In the genomic region with DNA sequence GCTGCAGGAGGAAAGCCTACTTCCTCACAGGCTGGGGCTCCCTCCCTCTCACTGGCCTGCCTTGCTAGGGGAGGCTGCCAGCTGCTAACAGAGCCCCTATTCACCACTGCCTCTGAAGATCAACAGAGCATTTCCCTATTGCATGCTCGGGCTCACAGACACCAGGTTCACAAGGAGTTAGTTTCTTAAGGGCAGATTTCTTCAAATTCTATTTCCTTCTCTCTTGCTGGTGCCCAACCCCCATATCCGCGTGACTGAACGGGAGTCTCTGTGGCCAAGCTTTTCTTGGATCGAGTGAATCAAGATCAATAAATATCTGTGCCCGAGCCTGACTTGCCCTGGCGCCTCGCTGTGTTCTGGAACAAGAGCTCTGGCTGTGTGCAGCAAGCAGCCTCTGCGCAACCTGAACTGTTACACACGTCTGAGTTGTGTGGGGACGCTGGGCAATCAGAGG, we compare ENCODE assay signal across 9 mouse cellular contexts.
A peak's percentile ranks its signal among the peaks of the same experiment; 100 is the strongest.
DNase-seq lines count a peak whose midpoint lies in the region; ATAC-seq lines count a peak whose summit lies in the region.
"Had no signal": no experiment of that assay in that cellular context is flagged by ENCODE, and none has a peak within 500 bp of the region (broad histone marks: within the 10 kb centered on the region; RNA-seq: fewer than 3 reads in every experiment).

No protein-coding gene starts in this region.

- peak overlapping the region; percentile 67 for H3K27ac ChIP-seq in kidney, embryonic 15.5 days
- peak overlapping the region; percentile 65 for H3K27ac ChIP-seq in embryonic facial prominence, embryonic 13.5 days
- H3K27ac ChIP-seq in hindbrain, embryonic 16.5 days (ENCODE audit: low read depth, low read length) = peak overlapping the region; percentile 40; the same call in 1 of the 2 replicates
- H3K27ac ChIP-seq in midbrain, embryonic 10.5 days (replicated peaks) = no peak overlapping the region

- H3K9ac ChIP-seq in kidney, embryonic 15.5 days = no peak overlapping the region
- peak overlapping the region; percentile 37; the same call in 1 of the 2 replicates for H3K9ac ChIP-seq in embryonic facial prominence, embryonic 13.5 days
- H3K9ac ChIP-seq in hindbrain, embryonic 16.5 days (ENCODE audit: low read depth, low read length) = 0 out of 2 replicates have a peak overlapping the region, but pooled peaks have one; percentile 5

- H3K9me3 ChIP-seq in kidney, embryonic 15.5 days (replicated peaks) = no peaks in the 10 kb centered on the region; the same call in 1 of the 2 replicates
- H3K9me3 ChIP-seq in embryonic facial prominence, embryonic 13.5 days = no peaks in the 10 kb centered on the region
- H3K9me3 ChIP-seq in hindbrain, embryonic 16.5 days (ENCODE audit: control insufficient read depth, low read length) = no peaks in the 10 kb centered on the region
- no peaks in the 10 kb centered on the region for H3K9me3 ChIP-seq in midbrain, embryonic 10.5 days (replicated peaks)

- H3K27me3 ChIP-seq in kidney, embryonic 15.5 days = peaks cover 12% of the 10 kb centered on the region; the same call in 1 of the 2 replicates
- no peaks in the 10 kb centered on the region for H3K27me3 ChIP-seq in embryonic facial prominence, embryonic 13.5 days
- no peaks in the 10 kb centered on the region for H3K27me3 ChIP-seq in hindbrain, embryonic 16.5 days (replicated peaks; ENCODE audit: control insufficient read depth, insufficient read depth, low read length)
- H3K27me3 ChIP-seq in midbrain, embryonic 10.5 days (ENCODE audit: low read depth, poor library complexity, severe bottlenecking) = no peaks in the 10 kb centered on the region
- H3K27me3 ChIP-seq: Patski had no signal

- no peaks in the 10 kb centered on the region for H3K36me3 ChIP-seq in kidney, embryonic 15.5 days
- no peaks in the 10 kb centered on the region for H3K36me3 ChIP-seq in embryonic facial prominence, embryonic 13.5 days
- no peaks in the 10 kb centered on the region for H3K36me3 ChIP-seq in hindbrain, embryonic 16.5 days (ENCODE audit: control insufficient read depth, insufficient read depth, low read length)
- no peaks in the 10 kb centered on the region for H3K36me3 ChIP-seq in midbrain, embryonic 10.5 days

- 27% methylated on average over 11 of the region's 11 CpGs for WGBS in kidney, embryonic 15.5 days
- 17% methylated on average over 11 of the region's 11 CpGs for WGBS in embryonic facial prominence, embryonic 13.5 days
- WGBS in hindbrain, embryonic 16.5 days = 20% methylated on average over 11 of the region's 11 CpGs
- WGBS in midbrain, embryonic 10.5 days = 38% methylated on average over 11 of the region's 11 CpGs

- no peak for DNase-seq in kidney, postnatal 14 days
- peak; percentile 14 for DNase-seq in midbrain, embryonic 10.5 days (ENCODE audit: low spot score)
- DNase-seq in adrenal gland, postnatal 4 days (ENCODE audit: low spot score in 2 of 2) = no peak
- no peak for DNase-seq in adrenal gland, adult 2 months
- DNase-seq in B cell, adult 2 months = no peak

- H3K4me1 ChIP-seq in kidney, embryonic 15.5 days = peaks cover 14% of the 10 kb centered on the region
- H3K4me1 ChIP-seq in embryonic facial prominence, embryonic 13.5 days = peaks cover 17% of the 10 kb centered on the region; the same call in 1 of the 2 replicates
- peaks cover 7% of the 10 kb centered on the region for H3K4me1 ChIP-seq in hindbrain, embryonic 16.5 days (ENCODE audit: control insufficient read depth, insufficient read depth, low read depth, low read length)
- peaks cover 8% of the 10 kb centered on the region; the same call in 1 of the 2 replicates for H3K4me1 ChIP-seq in midbrain, embryonic 10.5 days

- ATAC-seq in kidney, embryonic 15.5 days (replicated peaks; ENCODE audit: low FRiP score) = 0 out of 2 replicates have a peak, but pooled peaks have one; percentile 70
- peak; percentile 72 for ATAC-seq in embryonic facial prominence, embryonic 13.5 days (ENCODE audit: insufficient number of reproducible peaks, insufficient read depth, low FRiP score, low TSS enrichment, low read depth)
- ATAC-seq in hindbrain, embryonic 16.5 days = peak; percentile 92
- ATAC-seq: Patski had no signal

- H3K4me3 ChIP-seq in kidney, embryonic 15.5 days (replicated peaks) = no peak overlapping the region
- no peak overlapping the region for H3K4me3 ChIP-seq in embryonic facial prominence, embryonic 13.5 days
- H3K4me3 ChIP-seq in hindbrain, embryonic 16.5 days (ENCODE audit: low read length) = no peak overlapping the region
- no peak overlapping the region for H3K4me3 ChIP-seq in midbrain, embryonic 10.5 days

- H3K4me2 ChIP-seq in kidney, embryonic 15.5 days = peak overlapping the region; percentile 31; the same call in 1 of the 2 replicates
- H3K4me2 ChIP-seq in embryonic facial prominence, embryonic 13.5 days = peak overlapping the region; percentile 28; the same call in 1 of the 2 replicates
- peak overlapping the region; percentile 32; the same call in 1 of the 2 replicates for H3K4me2 ChIP-seq in hindbrain, embryonic 16.5 days (ENCODE audit: low read length)
